Mouse (Mus musculus) lung, postnatal 4 days (tissue): ENCODE data around the gene Nwd2.

ENCODE experiments used
- DNase-seq, 2 experiments: peaks; one replicate each; pipeline ENCODE4 v3.0.0; 2021

Nwd2 gene

GRCm38 (mm10) chr5:63649070-63649532, at the start of gene Nwd2:
Gene Nwd2 (plus strand): TSS chr5:63649102.
- DNase-seq = no peak

GRCm38 (mm10) chr5:63607447-63607846, 41.5 kb upstream of the Nwd2 start:
- no peak for DNase-seq

GRCm38 (mm10) chr5:63616792-63617668, 31.9 kb upstream of the Nwd2 start:
- DNase-seq = no peak

GRCm38 (mm10) chr5:63624123-63624522, 24.8 kb upstream of the Nwd2 start:
- no peak for DNase-seq

GRCm38 (mm10) chr5:63627832-63628530, 20.9 kb upstream of the Nwd2 start:
- no peak for DNase-seq

GRCm38 (mm10) chr5:63628531-63628871, 20.4 kb upstream of the Nwd2 start:
- DNase-seq = no peak

- no peak for DNase-seq
Observed at GRCm38 (mm10) chr5:63634636-63635035, 14.3 kb upstream of the Nwd2 start.

GRCm38 (mm10) chr5:63648187-63648586, 715 bp upstream of the Nwd2 start:
- DNase-seq = no peak

- peak in 1 of 2 experiments; percentile 21 for DNase-seq
Observed at GRCm38 (mm10) chr5:63649533-63650464, 897 bp downstream of the Nwd2 start.

- no peak for DNase-seq
Observed at GRCm38 (mm10) chr5:63651813-63652212, 2.9 kb downstream of the Nwd2 start.

- no peak for DNase-seq
Observed at GRCm38 (mm10) chr5:63652705-63653104, 3.8 kb downstream of the Nwd2 start.

GRCm38 (mm10) chr5:63666884-63667283, 18.0 kb downstream of the Nwd2 start:
- no peak for DNase-seq

- DNase-seq = no peak
Observed at GRCm38 (mm10) chr5:63675934-63676333, 27.0 kb downstream of the Nwd2 start.

- no peak for DNase-seq
Observed at GRCm38 (mm10) chr5:63689084-63689483, 40.2 kb downstream of the Nwd2 start.

- DNase-seq = no peak
Observed at GRCm38 (mm10) chr5:63696784-63697183, 47.9 kb downstream of the Nwd2 start.

- DNase-seq = no peak
Observed at GRCm38 (mm10) chr5:63697196-63697595, 48.3 kb downstream of the Nwd2 start.

GRCm38 (mm10) chr5:63728955-63729354, 80.1 kb downstream of the Nwd2 start:
- DNase-seq = no peak

- no peak for DNase-seq
Observed at GRCm38 (mm10) chr5:63735521-63735920, 86.6 kb downstream of the Nwd2 start.

GRCm38 (mm10) chr5:63743426-63743825, 94.5 kb downstream of the Nwd2 start:
- no peak for DNase-seq

GRCm38 (mm10) chr5:63748299-63748698, 99.4 kb downstream of the Nwd2 start:
- no peak for DNase-seq

GRCm38 (mm10) chr5:63748759-63749158, 99.9 kb downstream of the Nwd2 start:
- no peak for DNase-seq

GRCm38 (mm10) chr5:63755092-63755761, 106.3 kb downstream of the Nwd2 start:
- no peak for DNase-seq
